In the genomic region with DNA sequence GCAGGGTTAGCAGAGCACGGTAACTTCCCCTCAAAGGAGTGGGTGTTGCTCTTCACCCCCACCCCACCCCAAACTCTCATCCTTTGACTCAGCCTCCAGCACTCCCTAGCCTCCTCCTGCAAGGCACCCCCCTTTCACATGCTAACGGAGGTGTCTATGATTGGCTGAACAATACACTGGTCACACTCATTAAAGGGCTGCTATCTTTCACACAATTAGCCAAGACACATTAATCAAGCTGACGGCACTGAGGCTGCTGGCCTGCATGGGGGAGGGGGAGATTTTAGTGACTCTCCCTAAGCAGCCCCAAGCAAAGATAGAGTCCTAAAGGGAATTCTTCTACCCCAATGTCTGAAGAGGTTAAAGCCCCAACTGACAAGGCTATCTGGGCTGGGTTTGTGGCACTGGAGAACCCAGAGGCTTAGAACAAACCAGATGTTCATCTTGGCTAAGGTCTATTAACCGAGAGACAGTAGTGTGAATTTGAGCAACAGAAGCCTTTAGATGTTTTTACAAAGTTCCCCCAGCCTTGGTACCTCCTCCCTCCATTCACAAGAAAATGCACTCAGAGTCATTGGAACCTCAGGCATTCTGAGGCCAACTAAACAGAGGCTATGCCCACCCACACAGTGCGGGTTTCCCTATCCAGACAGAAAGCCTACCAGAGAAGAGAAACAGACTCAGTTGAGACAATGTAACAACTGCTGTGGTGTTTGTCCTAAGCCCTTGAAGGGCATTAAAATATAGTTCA, we compare ENCODE assay signal across 10 mouse cellular contexts. TPM values are rescaled to one million over a fixed set of nuclear protein-coding genes. Genes with fewer than 3 reads are reported as not detected.
DNase-seq lines count a peak whose midpoint lies in the region; ATAC-seq lines count a peak whose summit lies in the region.
"Had no signal": no experiment of that assay in that cellular context is flagged by ENCODE, and none has a peak within 500 bp of the region (broad histone marks: within the 10 kb centered on the region; RNA-seq: fewer than 3 reads in every experiment).

No protein-coding gene starts in this region.

- no peak overlapping the region for H3K9ac ChIP-seq in embryonic facial prominence, embryonic 11.5 days (replicated peaks; ENCODE audit: low read length)
- H3K9ac ChIP-seq: embryonic facial prominence, embryonic 12.5 days; limb, embryonic 15.5 days had no signal

- H3K27ac ChIP-seq in embryonic facial prominence, embryonic 11.5 days (replicated peaks; ENCODE audit: low read depth, low read length) = no peak overlapping the region
- H3K27ac ChIP-seq in limb, embryonic 10.5 days = peak overlapping the region; percentile 66
- H3K27ac ChIP-seq: embryonic facial prominence, embryonic 12.5 days; limb, embryonic 15.5 days had no signal

- H3K4me1 ChIP-seq in megakaryocyte, embryonic 14.5 days = peaks cover 11% of the 10 kb centered on the region
- H3K4me1 ChIP-seq in embryonic facial prominence, embryonic 11.5 days (ENCODE audit: control insufficient read depth, insufficient read depth, low read length) = no peaks in the 10 kb centered on the region
- H3K4me1 ChIP-seq in limb, embryonic 10.5 days = peaks cover 67% of the 10 kb centered on the region

- ATAC-seq in megakaryocyte, adult 5-6 weeks (ENCODE audit: poor library complexity, severe bottlenecking) = no peak
- peak; percentile 83 for ATAC-seq in embryonic facial prominence, embryonic 11.5 days (replicated peaks; ENCODE audit: insufficient number of reproducible peaks, low FRiP score, low TSS enrichment, low read depth)

- H3K36me3 ChIP-seq in megakaryocyte, embryonic 14.5 days (replicated peaks; ENCODE audit: low read length) = no peaks in the 10 kb centered on the region
- H3K36me3 ChIP-seq in embryonic facial prominence, embryonic 11.5 days (replicated peaks; ENCODE audit: control insufficient read depth, insufficient read depth, low read depth, low read length) = no peaks in the 10 kb centered on the region
- no peaks in the 10 kb centered on the region for H3K36me3 ChIP-seq in limb, embryonic 10.5 days
- H3K36me3 ChIP-seq in splenic B cell, adult 2 months (ENCODE audit: control insufficient read depth, insufficient read depth, low read length, poor library complexity, severe bottlenecking) = no peaks in the 10 kb centered on the region
- H3K36me3 ChIP-seq: embryonic facial prominence, embryonic 12.5 days; limb, embryonic 15.5 days had no signal

- H3K9me3 ChIP-seq in megakaryocyte, embryonic 14.5 days = no peaks in the 10 kb centered on the region
- no peaks in the 10 kb centered on the region for H3K9me3 ChIP-seq in embryonic facial prominence, embryonic 11.5 days (replicated peaks; ENCODE audit: control insufficient read depth, low read length)
- no peaks in the 10 kb centered on the region for H3K9me3 ChIP-seq in limb, embryonic 10.5 days (replicated peaks)
- H3K9me3 ChIP-seq: embryonic facial prominence, embryonic 12.5 days; limb, embryonic 15.5 days had no signal

- H3K4me3 ChIP-seq in megakaryocyte, embryonic 14.5 days (replicated peaks) = peak overlapping the region; percentile 40
- no peak overlapping the region for H3K4me3 ChIP-seq in embryonic facial prominence, embryonic 11.5 days (ENCODE audit: low read depth, low read length)
- no peak overlapping the region for H3K4me3 ChIP-seq in limb, embryonic 10.5 days
- H3K4me3 ChIP-seq: embryonic facial prominence, embryonic 12.5 days; limb, embryonic 15.5 days had no signal

- peak; percentile 37 for DNase-seq in embryonic facial prominence, embryonic 11.5 days (ENCODE audit: low spot score)
- no peak for DNase-seq in limb, embryonic 10.5 days (ENCODE audit: low spot score)
- peak; percentile 2 for DNase-seq in splenic B cell, adult 2 months (ENCODE audit: low read depth, low spot score)
- DNase-seq in frontal cortex, adult 2 months (ENCODE audit: extremely low spot score in 1 of 2, low spot score in 1 of 2) = no peak
- no peak for DNase-seq in urinary bladder, postnatal 25 days (ENCODE audit: low spot score)

- WGBS in embryonic facial prominence, embryonic 11.5 days = 5% methylated on average over 5 of the region's 5 CpGs
- 3% methylated on average over 5 of the region's 5 CpGs for WGBS in limb, embryonic 10.5 days

- H3K4me2 ChIP-seq in embryonic facial prominence, embryonic 11.5 days (ENCODE audit: low read depth, low read length) = no peak overlapping the region
- H3K4me2 ChIP-seq: embryonic facial prominence, embryonic 12.5 days had no signal

- peaks cover 25% of the 10 kb centered on the region for H3K27me3 ChIP-seq in megakaryocyte, embryonic 14.5 days (replicated peaks)
- H3K27me3 ChIP-seq in embryonic facial prominence, embryonic 11.5 days (ENCODE audit: control insufficient read depth, insufficient read depth, low read length) = no peaks in the 10 kb centered on the region
- no peaks in the 10 kb centered on the region for H3K27me3 ChIP-seq in limb, embryonic 10.5 days (ENCODE audit: low read depth, poor library complexity, severe bottlenecking)
- H3K27me3 ChIP-seq in splenic B cell, adult 2 months (ENCODE audit: control insufficient read depth, insufficient read depth, low read length, poor library complexity, severe bottlenecking) = no peaks in the 10 kb centered on the region
- H3K27me3 ChIP-seq: embryonic facial prominence, embryonic 12.5 days; limb, embryonic 15.5 days had no signal

RNA-seq across cellular contexts. Expression of a gene that starts 58.5 kb away (rescaled TPM):
- polyA plus RNA-seq in megakaryocyte, embryonic 14.5 days (2012; ENCODE audit: insufficient read depth, low replicate concordance) = not detected in 2 replicates
- not detected in 2 replicates for total RNA-seq in megakaryocyte, adult 5-6 weeks (2015)
- total RNA-seq in megakaryocyte, adult 5-6 weeks (2017) = not detected in 2 replicates
- polyA plus RNA-seq in embryonic facial prominence, embryonic 11.5 days (2014; fragmentation: Nextera tagmentation; extraction: Ambion mirVana) = 0.64 and 0.79 TPM in 2 replicates
- 0.08 and 0.26 TPM in 2 replicates for polyA plus RNA-seq in limb, embryonic 10.5 days (2016; fragmentation: Nextera tagmentation; extraction: Ambion mirVana)
- polyA plus RNA-seq in frontal cortex, adult 2 months (2012; rRNA removed) = 0.50 and 0.67 TPM in 2 replicates
- total RNA-seq: heart, postnatal 25 days had no signal

Comparison
In these comparisons a context has a peak if more than half of its experiments do, and no peak if none do; other contexts are left out.
1. DNase-seq: peak in embryonic facial prominence, embryonic 11.5 days (single experiment) and splenic B cell, adult 2 months (single experiment); none in limb, embryonic 10.5 days (single experiment), frontal cortex, adult 2 months (0 of 2) and urinary bladder, postnatal 25 days (single experiment).